ENCODE assay signal across 18 mouse cellular contexts in the genomic region with DNA sequence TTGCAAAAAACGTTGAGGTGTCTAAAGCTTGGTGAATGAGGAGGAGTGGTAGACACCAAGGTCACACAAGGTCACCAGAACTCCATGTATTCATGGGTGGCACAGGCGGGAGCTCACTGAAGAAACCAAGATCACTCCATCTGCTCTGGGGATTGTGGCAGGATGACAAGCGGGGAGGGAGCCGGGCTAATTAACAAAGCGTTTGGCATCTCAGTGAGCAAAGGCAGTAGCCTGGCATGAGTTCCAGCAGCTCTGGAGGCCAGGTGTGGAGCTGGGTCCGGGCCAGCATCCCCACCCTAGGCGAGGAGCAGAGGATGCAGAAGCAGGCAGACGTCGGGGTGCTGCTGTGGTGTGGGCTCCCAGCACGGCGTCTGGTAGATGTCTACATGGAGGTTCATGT.
A peak's percentile ranks its signal among the peaks of the same experiment; 100 is the strongest.
DNase-seq lines count a peak whose midpoint lies in the region; ATAC-seq and TF ChIP-seq lines count a peak whose summit lies in the region.
"Had no signal": no experiment of that assay in that cellular context is flagged by ENCODE, and none has a peak within 500 bp of the region (broad histone marks: within the 10 kb centered on the region; RNA-seq: fewer than 3 reads in every experiment).

No protein-coding gene starts in this region.

- TF ChIP-seq CTCF in hindbrain, postnatal 0 days (IDR thresholded peaks at IDR 0.05; ENCODE audit: low read depth): no peak

- peak; percentile 33 for DNase-seq in hindbrain, postnatal 0 days (ENCODE audit: low spot score)
- DNase-seq in hindbrain, embryonic 11.5 days (ENCODE audit: low spot score): no peak
- DNase-seq in layer of hippocampus, adult 9-10 months (ENCODE audit: low spot score): peak; percentile 59
- peak; percentile 62 to 66 for DNase-seq in left cerebral cortex, postnatal 10 days (ENCODE audit: extremely low spot score in 1 of 2, low spot score in 2 of 2)
- DNase-seq in right cerebral cortex, postnatal 25 days: peak; percentile 59
- no peak for DNase-seq in adrenal gland, adult (ENCODE audit: inconsistent age in 2 of 2, low spot score in 1 of 2)
- no peak for DNase-seq in cerebellum, adult 9-11 months
- DNase-seq: adrenal gland, adult 2 months; cerebellum, postnatal 25 days; lung, embryonic 14.5 days; thymus, postnatal 25 days had no signal

- no peaks in the 10 kb centered on the region for H3K36me3 ChIP-seq in hindbrain, postnatal 0 days (ENCODE audit: insufficient read depth, low read length)
- H3K36me3 ChIP-seq in hindbrain, embryonic 11.5 days (ENCODE audit: control insufficient read depth, insufficient read depth, low read length): no peaks in the 10 kb centered on the region
- H3K36me3 ChIP-seq in kidney, embryonic 14.5 days (ENCODE audit: control insufficient read depth, insufficient read depth, low read length): no peaks in the 10 kb centered on the region
- H3K36me3 ChIP-seq: G1E; heart, embryonic 13.5 days; neural tube, embryonic 12.5 days had no signal

- H3K9ac ChIP-seq in hindbrain, postnatal 0 days (replicated peaks; ENCODE audit: low read length): no peak overlapping the region
- no peak overlapping the region for H3K9ac ChIP-seq in hindbrain, embryonic 11.5 days (ENCODE audit: low read depth, low read length)
- no peak overlapping the region for H3K9ac ChIP-seq in kidney, embryonic 14.5 days (ENCODE audit: low read depth, low read length)
- H3K9ac ChIP-seq: heart, embryonic 13.5 days; lung, embryonic 14.5 days; neural tube, embryonic 12.5 days had no signal

- no peaks in the 10 kb centered on the region for H3K4me1 ChIP-seq in hindbrain, postnatal 0 days (ENCODE audit: insufficient read depth, low read length)
- H3K4me1 ChIP-seq in hindbrain, embryonic 11.5 days (replicated peaks; ENCODE audit: control insufficient read depth, insufficient read depth, low read length): no peaks in the 10 kb centered on the region
- H3K4me1 ChIP-seq in kidney, embryonic 14.5 days (ENCODE audit: control insufficient read depth, insufficient read depth, low read length): peaks cover 7% of the 10 kb centered on the region; the same call in 1 of the 2 replicates
- H3K4me1 ChIP-seq: heart, embryonic 13.5 days had no signal

- H3K27me3 ChIP-seq in hindbrain, postnatal 0 days (ENCODE audit: insufficient read depth, low read length): no peaks in the 10 kb centered on the region
- H3K27me3 ChIP-seq in hindbrain, embryonic 11.5 days (ENCODE audit: control insufficient read depth, insufficient read depth, low read length): no peaks in the 10 kb centered on the region
- no peaks in the 10 kb centered on the region for H3K27me3 ChIP-seq in kidney, embryonic 14.5 days (ENCODE audit: control insufficient read depth, insufficient read depth, low read length)
- H3K27me3 ChIP-seq: heart, embryonic 13.5 days; neural tube, embryonic 12.5 days had no signal

- H3K4me3 ChIP-seq in hindbrain, postnatal 0 days (ENCODE audit: low read length): no peak overlapping the region
- H3K4me3 ChIP-seq in hindbrain, embryonic 11.5 days (ENCODE audit: low read depth, low read length): no peak overlapping the region
- H3K4me3 ChIP-seq in kidney, embryonic 14.5 days (ENCODE audit: low read length): no peak overlapping the region
- H3K4me3 ChIP-seq: heart, embryonic 13.5 days; neural tube, embryonic 12.5 days had no signal

- no peaks in the 10 kb centered on the region for H3K9me3 ChIP-seq in hindbrain, postnatal 0 days (ENCODE audit: low read length)
- no peaks in the 10 kb centered on the region for H3K9me3 ChIP-seq in hindbrain, embryonic 11.5 days (ENCODE audit: control insufficient read depth, low read length)
- H3K9me3 ChIP-seq in kidney, embryonic 14.5 days (ENCODE audit: control insufficient read depth, low read length): no peaks in the 10 kb centered on the region
- H3K9me3 ChIP-seq: neural tube, embryonic 12.5 days had no signal

- no peak for ATAC-seq in hindbrain, postnatal 0 days
- no peak for ATAC-seq in hindbrain, embryonic 11.5 days (ENCODE audit: low FRiP score)
- no peak for ATAC-seq in kidney, embryonic 14.5 days (ENCODE audit: low FRiP score, low TSS enrichment)
- ATAC-seq: intestine, embryonic 16.5 days; midbrain, embryonic 16.5 days had no signal

- intact Hi-C loops in left cerebral cortex, postnatal 10 days (cut with DNase I): no loop called here

- H3K4me2 ChIP-seq in hindbrain, postnatal 0 days (ENCODE audit: low read depth, low read length): no peak overlapping the region
- H3K4me2 ChIP-seq in hindbrain, embryonic 11.5 days (replicated peaks; ENCODE audit: low read depth, low read length): no peak overlapping the region
- H3K4me2 ChIP-seq in kidney, embryonic 14.5 days (replicated peaks; ENCODE audit: low read depth, low read length): no peak overlapping the region
- H3K4me2 ChIP-seq: heart, embryonic 13.5 days; lung, embryonic 14.5 days; neural tube, embryonic 12.5 days had no signal

- H3K27ac ChIP-seq in hindbrain, postnatal 0 days: no peak overlapping the region; the same call in 1 of the 2 replicates
- no peak overlapping the region for H3K27ac ChIP-seq in hindbrain, embryonic 11.5 days (ENCODE audit: low read depth, low read length)
- H3K27ac ChIP-seq in kidney, embryonic 14.5 days (ENCODE audit: low read depth, low read length): no peak overlapping the region
- H3K27ac ChIP-seq: heart, embryonic 13.5 days; neural tube, embryonic 12.5 days; stomach, postnatal 0 days had no signal

- WGBS in hindbrain, postnatal 0 days: 64% methylated on average over 11 of the region's 11 CpGs
- WGBS in hindbrain, embryonic 11.5 days: 87% methylated on average over 11 of the region's 11 CpGs
- WGBS in kidney, embryonic 14.5 days: 88% methylated on average over 11 of the region's 11 CpGs

Comparison
In these comparisons a context has a peak if more than half of its experiments do, and no peak if none do; other contexts are left out.
1. DNase-seq: peak in hindbrain, postnatal 0 days (single experiment), layer of hippocampus, adult 9-10 months (single experiment), left cerebral cortex, postnatal 10 days (2 of 2) and right cerebral cortex, postnatal 25 days (single experiment); none in hindbrain, embryonic 11.5 days (single experiment), adrenal gland, adult (0 of 2) and cerebellum, adult 9-11 months (single experiment).